Mouse (Mus musculus) Patski (cell line): ENCODE data around the gene Ube2e1. TPM values are rescaled to one million over a fixed set of nuclear protein-coding genes. Genes with fewer than 3 reads are reported as not detected.
A peak's percentile ranks its signal among the peaks of the same experiment; 100 is the strongest.

Experiments
- ATAC-seq: fragments of 100-300 bp; one replicate; pipeline ENCODE4 v1.8.0; 2021
- CTCF ChIA-PET: fragments of 350-600 bp; sonication (Branson Sonifier 250); formaldehyde crosslinking; loops from one replicate; lab custom pipeline; 2022; ENCODE audit warnings: inconsistent platforms; lab: Charles Lee
- POLR2A ChIA-PET: fragments of 350-600 bp; sonication (Branson Sonifier 250); formaldehyde crosslinking; loops from one replicate; lab custom pipeline; 2022; ENCODE audit warnings: antibody characterized with exemption, inconsistent platforms; lab: Charles Lee
- DNase-seq: peaks from one replicate; pipeline ENCODE4 v3.0.0-alpha.2; 2011; ENCODE audit warnings: low read depth, low spot score
- H3K27me3 ChIP-seq: fragments of 371-371 bp; one replicate; pipeline ENCODE4 v1.5.1; 2021
- CTCF ChIP-seq: fragments of 100-300 bp; IDR thresholded peaks from one replicate; pipeline ENCODE4 v1.5.1; 2021
- in situ Hi-C: fragments of 300-500 bp; cut with MboI; formaldehyde crosslinking; loops from 3 replicates; pipeline ENCODE4 v1.11.1; 2018; ENCODE audit warnings: low pct_unique_long_range_greater_than_20kb, mixed read lengths
- polyA plus RNA-seq: library from polyadenylated mRNA; unstranded; gene quantifications from one replicate; pipeline ENCODE4 v1.2.3, GENCODE M21; 2021

Ube2e1 gene
- polyA plus RNA-seq, 1 experiment from 2014 or later = 124 TPM

- in situ Hi-C loops = no loop called here
- ATAC-seq (no peak), DNase-seq (no peak)
These were observed 24.0 kb upstream of the Ube2e1 start for GRCm38 (mm10) chr14:18355514-18356190.

GRCm38 (mm10) chr14:18353525-18353924 lies 21.9 kb upstream of the Ube2e1 start:
- no peak for TF ChIP-seq CTCF
- H3K27me3 ChIP-seq = no peaks in the 10 kb centered on the region
- ATAC-seq (no peak), DNase-seq (no peak)
- ChIA-PET CTCF (no interaction called here), POLR2A (no interaction called here)
- in situ Hi-C loops = no loop called here

More at GRCm38 (mm10) chr14:18355514-18356190, 24.0 kb upstream of the Ube2e1 start:
- ChIA-PET POLR2A (no interaction called here), CTCF (no interaction called here)
- no peaks in the 10 kb centered on the region for H3K27me3 ChIP-seq
- TF ChIP-seq CTCF = no peak

GRCm38 (mm10) chr14:18352934-18353333 lies 21.3 kb upstream of the Ube2e1 start:
- ATAC-seq (no peak), DNase-seq (no peak)
- no peaks in the 10 kb centered on the region for H3K27me3 ChIP-seq
- in situ Hi-C loops = no loop called here
- CTCF ChIA-PET = interaction anchor here (1.2 kb wide), 1 partner anchor 18 kb away, joined by 4 read pairs; no protein-coding TSS in a partner anchor
- POLR2A ChIA-PET = no interaction called here
- TF ChIP-seq CTCF = no peak

GRCm38 (mm10) chr14:18350680-18351079 lies 19.0 kb upstream of the Ube2e1 start:
- no peak for DNase-seq
- no peak for ATAC-seq
- H3K27me3 ChIP-seq = no peaks in the 10 kb centered on the region
- TF ChIP-seq CTCF = no peak
- ChIA-PET POLR2A (no interaction called here), CTCF (no interaction called here)
- in situ Hi-C loops = no loop called here

- H3K27me3 ChIP-seq = no peaks in the 10 kb centered on the region
- no peak for TF ChIP-seq CTCF
- DNase-seq (no peak), ATAC-seq (no peak)
- in situ Hi-C loops = no loop called here
- POLR2A ChIA-PET = no interaction called here
- CTCF ChIA-PET = no interaction called here
These were observed 18.2 kb upstream of the Ube2e1 start for GRCm38 (mm10) chr14:18349871-18350270.

GRCm38 (mm10) chr14:18343589-18343988 lies 11.9 kb upstream of the Ube2e1 start:
- in situ Hi-C loops = no loop called here
- DNase-seq (no peak), ATAC-seq (no peak)
- H3K27me3 ChIP-seq = no peaks in the 10 kb centered on the region
- ChIA-PET POLR2A (no interaction called here), CTCF (interaction anchor here (1.1 kb wide), 1 partner anchor 21 kb away, joined by 3 read pairs; no protein-coding TSS in a partner anchor)
- no peak for TF ChIP-seq CTCF

- ATAC-seq (no peak), DNase-seq (no peak)
- POLR2A ChIA-PET = no interaction called here
- no peak for TF ChIP-seq CTCF
- H3K27me3 ChIP-seq = no peaks in the 10 kb centered on the region
- CTCF ChIA-PET = interaction anchor here (1.1 kb wide), 1 partner anchor 20 kb away, joined by 3 read pairs; no protein-coding TSS in a partner anchor
- in situ Hi-C loops = no loop called here
These were observed 11.1 kb upstream of the Ube2e1 start for GRCm38 (mm10) chr14:18342749-18343148.

- H3K27me3 ChIP-seq = no peaks in the 10 kb centered on the region
- CTCF ChIA-PET = no interaction called here
- in situ Hi-C loops = no loop called here
- no peak for TF ChIP-seq CTCF
- DNase-seq (no peak), ATAC-seq (no peak)
- POLR2A ChIA-PET = no interaction called here
These were observed 9.4 kb upstream of the Ube2e1 start for GRCm38 (mm10) chr14:18341088-18341487.

- ChIA-PET POLR2A (no interaction called here), CTCF (interaction anchor here (1.0 kb wide), 1 partner anchor 10 kb away, joined by 3 read pairs; no protein-coding TSS in a partner anchor)
- H3K27me3 ChIP-seq = no peaks in the 10 kb centered on the region
- no peak for DNase-seq
- TF ChIP-seq CTCF = no peak
- in situ Hi-C loops = no loop called here
- no peak for ATAC-seq
These were observed 4.4 kb upstream of the Ube2e1 start for GRCm38 (mm10) chr14:18336106-18336505.

- ATAC-seq (peak; percentile 61), DNase-seq (no peak)
- TF ChIP-seq CTCF = no peak
- ChIA-PET POLR2A (no interaction called here), CTCF (no interaction called here)
- H3K27me3 ChIP-seq = no peaks in the 10 kb centered on the region
- in situ Hi-C loops = loop anchor here (5.0 kb wide), 1 partner anchor 49 kb away; no protein-coding TSS in a partner anchor
These were observed 618 bp downstream of the Ube2e1 start for GRCm38 (mm10) chr14:18330789-18331692.
